Mouse (Mus musculus): ENCODE measurements around the gene Hipk1.

DNA sequence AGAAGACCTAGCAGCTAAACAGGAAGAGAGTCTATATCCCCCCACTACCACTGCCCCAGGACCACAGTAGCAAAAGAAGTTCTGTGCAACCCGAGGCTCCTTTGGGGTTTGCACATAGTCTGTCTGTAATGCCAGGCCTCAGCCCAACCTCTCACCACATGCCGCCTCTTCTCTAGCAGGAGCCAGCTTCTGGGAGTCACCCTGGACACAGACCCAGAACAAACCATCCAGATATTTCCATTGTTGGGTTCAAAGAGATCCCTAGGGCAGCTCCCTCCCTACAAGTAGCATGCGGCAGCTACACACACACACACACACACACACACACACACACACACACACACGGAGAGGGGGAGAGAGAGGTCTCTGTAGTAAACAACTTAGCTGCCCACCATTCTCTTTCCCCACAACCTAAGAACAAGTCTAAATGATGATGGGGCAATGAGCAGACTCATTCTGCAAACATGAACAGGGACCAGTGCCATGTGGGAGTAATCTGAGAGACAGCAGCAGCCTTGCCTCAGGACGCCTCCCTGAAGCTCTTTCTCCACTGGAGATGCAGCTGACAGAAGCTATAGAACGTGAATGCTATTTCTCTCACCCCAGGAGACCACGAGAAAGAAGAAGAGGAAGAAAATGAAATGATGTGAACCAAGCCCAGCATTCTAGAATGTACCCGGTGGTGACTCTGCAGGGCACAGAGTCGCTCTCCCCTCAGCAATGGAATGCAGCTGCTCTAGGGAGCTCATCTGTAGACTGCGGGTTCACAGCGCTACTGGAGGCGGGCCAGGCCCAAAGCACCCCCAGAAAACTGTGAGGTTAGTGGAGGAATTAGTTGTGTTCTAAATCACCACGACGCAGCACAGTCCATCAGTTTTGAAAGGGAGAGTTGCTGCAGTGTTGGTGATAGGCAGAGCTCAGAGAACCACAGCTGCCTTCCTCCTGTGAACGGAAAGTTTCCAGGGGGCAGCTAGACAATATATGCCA is 74.3 kb downstream of the Hipk1 start:
- TF ChIP-seq CTCF (conservative IDR thresholded peaks at IDR 0.05; ENCODE audit: low read length) (no peak), NANOG (IDR thresholded peaks at IDR 0.05; ENCODE audit: borderline replicate concordance, low read length) (no peak), POU5F1 (IDR thresholded peaks at IDR 0.05; ENCODE audit: borderline replicate concordance, low read length) (no peak)
